Mouse (Mus musculus) cerebellum, adult 9-10 months (tissue): ENCODE data around the gene Prpf6.

Experiments used
- DNase-seq: peaks from one replicate; pipeline ENCODE4 v3.0.0; 2022

Prpf6 gene

DNA sequence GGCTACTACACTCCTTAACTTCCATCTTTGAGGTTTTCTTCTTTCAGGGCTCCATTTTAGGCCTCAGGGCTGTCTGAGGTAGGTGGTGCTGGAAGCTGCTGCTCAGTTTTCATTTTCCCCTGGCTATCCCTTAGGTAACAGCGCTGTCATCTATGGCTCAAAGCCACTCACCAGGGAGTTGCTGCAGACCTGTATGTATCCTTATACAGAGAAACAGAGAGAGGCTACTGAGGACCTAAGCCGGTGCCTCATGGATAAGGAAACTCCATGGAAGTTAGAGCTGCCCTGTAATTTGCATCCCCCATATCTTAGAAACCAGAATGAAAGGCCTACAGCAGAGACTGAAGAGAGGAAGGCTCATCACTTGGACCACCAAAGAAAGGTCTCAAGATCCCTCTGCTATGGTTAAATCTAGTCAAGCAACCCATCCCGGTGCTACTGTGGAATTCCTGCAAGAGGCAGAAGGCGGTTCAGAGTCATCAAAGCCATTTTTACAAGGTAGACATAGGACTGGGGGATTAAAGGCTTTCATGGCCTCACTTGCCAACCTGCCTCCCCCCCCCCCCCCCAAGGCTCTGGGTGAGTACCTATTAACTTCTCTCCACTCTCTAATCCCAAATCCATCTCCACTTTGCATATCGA lies 11.4 kb upstream of the Prpf6 start:
- DNase-seq = peak; percentile 54

DNA sequence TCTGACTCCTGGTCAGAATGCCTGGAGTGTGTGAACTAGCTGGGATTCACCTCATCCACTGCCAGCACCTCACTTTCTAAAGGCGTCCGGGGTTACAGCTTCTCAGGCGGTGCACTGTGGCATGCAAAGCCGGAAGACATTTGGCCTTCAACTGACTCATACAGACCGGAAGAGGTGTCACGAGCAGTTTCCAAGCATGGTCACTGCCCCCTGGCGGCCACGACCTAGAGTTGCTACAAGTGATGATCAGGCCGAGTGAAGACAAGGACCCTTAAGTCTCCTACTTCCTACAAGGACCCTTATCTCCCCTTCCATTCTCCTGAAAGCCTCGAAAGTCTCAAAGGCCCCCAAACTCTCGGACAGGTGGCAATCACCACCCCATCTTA lies 10.7 kb upstream of the Prpf6 start:
- DNase-seq = peak; percentile 92

DNA sequence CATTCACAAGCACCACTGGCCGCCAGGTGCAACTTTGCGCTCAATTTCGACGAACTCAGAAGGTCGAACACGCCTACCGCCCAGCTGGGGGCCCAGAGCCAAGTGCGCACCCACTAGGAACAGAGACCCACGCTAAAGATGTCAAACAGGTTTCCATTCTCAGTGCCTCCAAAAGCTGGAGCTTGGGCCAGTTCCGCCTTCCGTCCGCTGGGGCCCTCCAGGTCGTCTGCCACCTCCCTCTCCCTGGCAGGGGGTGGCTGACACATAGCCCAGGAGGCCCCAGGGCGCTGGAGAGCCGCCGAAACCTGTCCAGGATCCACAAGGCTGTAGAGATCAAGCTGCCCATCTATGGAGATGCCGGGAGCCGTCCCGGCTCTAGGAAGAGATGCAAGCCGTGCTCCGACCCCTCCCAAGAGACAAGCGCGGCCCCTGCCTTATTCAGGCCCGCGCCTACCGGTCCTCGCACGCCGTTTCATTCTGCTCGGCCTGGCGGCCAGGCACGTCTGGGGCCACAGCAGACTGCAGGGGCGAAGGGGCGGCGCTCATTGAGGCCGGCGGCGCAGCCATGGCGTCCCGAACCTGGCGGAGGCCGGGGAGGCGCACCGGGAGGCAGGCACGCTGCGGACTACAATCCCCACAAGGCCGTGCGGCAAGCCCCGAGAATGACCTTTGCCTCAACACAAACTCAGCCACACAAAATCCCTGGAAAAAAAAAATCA lies 10.1 kb upstream of the Prpf6 start:
- peak; percentile 87 for DNase-seq

DNA sequence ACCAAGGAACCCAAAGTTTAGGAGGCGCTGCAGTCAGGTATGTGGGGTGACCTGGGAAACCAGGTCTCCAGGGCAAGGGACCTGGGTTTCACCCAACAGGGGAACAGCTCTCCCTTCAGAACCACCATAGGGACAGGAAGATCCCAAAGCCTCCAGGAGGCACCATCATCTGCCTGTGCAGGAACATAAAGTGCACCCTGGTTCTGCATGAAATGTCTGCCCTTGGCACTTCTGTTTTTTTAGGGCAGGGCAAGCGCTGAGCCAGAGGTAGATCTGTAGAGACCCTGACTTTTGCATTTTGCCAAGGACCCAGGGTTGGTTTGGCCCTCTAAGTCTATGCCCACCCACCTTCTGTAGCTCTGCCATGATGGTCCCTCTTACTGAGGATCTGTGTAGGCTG lies 9.3 kb upstream of the Prpf6 start:
- no peak for DNase-seq

DNA sequence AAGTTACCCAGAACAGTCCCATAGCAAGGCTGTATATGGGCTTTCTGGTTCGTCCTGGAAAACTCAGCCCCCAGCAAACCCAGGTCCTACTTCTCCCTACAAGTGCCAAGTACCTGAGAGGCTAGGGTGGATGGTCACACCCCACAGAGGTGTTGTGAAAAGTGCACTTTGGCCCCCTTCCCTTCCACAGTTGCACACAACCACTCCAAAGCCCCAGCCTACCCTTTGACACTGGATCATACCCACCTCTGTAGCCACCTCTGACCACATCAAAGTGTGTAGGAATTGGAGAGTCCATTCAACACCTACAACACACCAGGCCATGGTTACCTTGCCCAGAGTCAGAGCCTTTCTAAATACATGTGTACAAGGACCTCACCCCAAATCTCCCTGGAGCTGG lies 8.7 kb upstream of the Prpf6 start:
- peak; percentile 41 for DNase-seq

DNA sequence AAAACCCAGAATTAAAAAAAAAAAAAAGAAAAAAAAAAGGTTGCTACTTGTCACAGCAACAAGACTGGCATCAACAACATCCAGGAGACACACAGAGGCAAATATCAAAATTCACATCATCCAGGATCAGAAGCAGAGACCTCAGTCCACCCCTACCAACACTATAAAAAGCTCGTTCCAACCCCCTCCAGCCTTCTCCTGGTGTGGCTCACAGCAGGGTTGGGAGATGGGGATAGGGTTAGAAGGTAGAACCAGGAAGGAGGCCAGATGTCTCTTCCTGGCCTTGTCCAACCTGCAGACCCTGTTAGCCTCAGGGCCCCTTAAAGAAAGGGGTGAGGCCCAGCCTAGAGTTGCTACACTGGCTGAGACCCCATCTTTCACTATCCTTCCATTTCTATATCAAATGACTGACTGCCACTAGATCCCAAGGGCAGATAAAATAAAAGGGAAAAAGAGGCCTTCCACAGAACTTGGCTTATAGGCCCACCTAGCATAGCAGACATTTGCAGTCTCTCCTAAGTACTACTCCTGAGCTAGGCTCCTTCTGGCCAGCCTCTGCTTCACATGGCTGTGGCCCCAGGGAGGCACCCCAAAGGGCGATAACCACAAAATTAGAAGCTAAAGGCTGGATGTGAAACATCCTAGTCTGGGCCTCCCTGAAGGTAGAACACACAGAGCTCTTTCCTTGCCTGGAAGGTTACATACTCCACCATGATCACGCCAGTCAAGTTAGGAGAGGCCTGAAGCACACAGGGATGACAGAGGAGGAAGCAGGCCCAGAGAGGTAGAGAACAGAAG lies 8.0 kb upstream of the Prpf6 start:
- no peak for DNase-seq

DNA sequence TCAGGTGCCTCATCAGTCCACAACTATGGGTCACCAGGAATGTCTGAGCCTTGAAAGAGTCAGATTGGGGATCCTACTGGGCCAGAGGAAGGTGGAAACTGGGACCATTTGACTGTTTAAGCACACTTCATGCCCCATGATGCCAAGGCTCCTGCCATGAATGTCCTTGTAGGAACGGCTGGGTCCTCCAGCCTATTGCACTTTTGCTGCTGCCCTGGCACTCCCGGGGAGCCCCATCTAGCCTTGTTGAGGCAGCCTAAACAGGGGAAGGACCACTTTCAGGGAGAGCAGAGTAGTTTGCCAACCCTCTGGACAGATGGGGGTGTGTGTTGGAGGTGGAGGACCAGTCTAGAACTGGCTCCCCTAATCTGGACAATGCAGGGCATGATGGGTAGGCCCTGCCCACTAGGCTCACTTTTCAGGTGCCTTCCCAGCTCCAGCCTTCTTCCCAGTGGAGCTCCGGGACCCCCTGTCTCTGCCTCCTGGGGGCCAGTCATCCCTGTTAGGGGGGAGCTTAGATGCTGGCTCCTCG lies 7.2 kb upstream of the Prpf6 start, which contains the start of gene Uckl1:
Gene Uckl1, minus strand, starts transcription at position 482 of the 532 bp plus-strand sequence.
- no peak for DNase-seq

DNA sequence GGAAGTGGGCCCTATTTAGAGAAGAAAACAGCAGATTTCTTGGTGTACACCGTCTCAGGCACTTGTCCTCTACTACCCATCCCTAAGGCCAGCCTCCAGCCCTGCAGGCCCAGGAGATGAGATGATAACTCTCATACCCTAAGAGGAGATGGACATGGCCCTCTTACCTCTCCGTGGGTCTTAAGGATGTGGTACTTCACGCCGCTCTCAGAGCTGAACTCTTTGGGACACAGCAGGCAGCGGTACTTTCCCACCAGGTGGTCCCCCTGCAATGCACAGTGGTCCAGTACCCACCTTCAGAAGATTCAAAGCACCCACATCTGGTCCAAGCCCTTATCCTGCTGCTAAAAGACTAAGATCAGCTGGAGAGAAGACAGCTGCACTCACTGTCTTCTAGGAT lies 6.2 kb upstream of the Prpf6 start:
- no peak for DNase-seq

DNA sequence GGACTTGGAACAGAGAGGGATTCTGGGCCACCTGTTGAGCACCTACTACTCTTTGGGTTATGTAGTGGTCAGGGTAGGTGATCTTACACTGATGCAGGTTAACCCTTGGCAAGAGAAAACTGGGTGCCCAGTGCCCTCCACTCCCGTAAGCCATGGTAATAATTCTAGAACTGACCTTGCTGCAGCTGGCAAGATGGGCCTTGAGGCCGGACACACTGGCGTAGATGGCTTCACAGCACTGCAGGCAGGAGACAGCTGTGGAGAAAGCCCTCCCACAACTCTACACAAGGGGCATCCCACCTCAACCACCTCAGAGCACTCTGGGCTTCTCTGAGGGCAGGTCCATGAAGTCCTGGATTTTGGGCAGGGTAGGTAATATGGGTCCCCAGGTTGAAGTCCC lies 5.5 kb upstream of the Prpf6 start:
- no peak for DNase-seq

DNA sequence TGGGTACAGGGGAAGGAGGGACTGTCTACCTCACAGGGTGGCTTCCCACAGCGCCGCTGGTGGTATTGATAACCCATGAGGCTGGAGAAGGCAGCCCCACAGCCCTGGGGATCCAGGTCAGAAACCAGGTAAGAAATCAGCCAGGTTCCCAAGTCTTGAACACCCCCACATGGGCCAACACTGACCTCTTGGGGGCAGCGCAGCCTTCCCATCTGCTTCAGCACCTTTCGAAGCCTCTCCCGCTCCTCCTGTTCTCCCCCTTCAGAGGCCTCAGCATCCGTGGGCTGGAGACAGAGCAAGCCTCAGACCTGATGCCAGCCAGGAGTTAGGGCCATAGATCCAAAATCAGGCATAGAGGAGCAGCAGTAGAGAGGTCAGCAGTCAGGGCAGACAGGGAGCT lies 3.9 kb upstream of the Prpf6 start:
- DNase-seq = no peak

DNA sequence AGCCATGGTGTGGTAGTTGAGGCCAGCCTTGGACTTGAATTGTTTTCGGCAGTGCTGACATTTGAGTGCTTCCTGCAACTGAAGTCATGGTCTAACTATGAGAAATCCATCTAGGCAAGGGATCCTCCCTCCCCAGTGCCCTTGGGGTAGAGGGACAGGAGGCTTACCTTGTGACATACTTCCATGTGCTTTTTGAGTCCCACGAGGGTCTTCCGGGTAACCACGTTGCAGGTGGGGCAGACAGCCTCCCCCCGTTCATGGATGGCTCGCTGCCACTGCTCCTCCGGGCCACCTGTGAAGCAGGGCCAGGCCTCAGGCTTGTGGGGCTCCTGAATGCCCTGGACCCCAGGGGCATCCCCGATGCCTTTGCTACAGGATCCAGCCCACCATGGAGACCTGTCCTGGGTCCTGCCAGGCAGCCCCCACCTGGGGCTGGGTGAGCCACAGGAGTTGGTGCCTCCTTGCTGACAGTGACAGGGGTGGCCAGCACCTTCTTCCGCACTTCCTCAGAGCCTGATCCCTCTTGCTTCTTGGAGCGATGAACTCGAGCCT lies 3.4 kb upstream of the Prpf6 start:
- DNase-seq = peak; percentile 44

DNA sequence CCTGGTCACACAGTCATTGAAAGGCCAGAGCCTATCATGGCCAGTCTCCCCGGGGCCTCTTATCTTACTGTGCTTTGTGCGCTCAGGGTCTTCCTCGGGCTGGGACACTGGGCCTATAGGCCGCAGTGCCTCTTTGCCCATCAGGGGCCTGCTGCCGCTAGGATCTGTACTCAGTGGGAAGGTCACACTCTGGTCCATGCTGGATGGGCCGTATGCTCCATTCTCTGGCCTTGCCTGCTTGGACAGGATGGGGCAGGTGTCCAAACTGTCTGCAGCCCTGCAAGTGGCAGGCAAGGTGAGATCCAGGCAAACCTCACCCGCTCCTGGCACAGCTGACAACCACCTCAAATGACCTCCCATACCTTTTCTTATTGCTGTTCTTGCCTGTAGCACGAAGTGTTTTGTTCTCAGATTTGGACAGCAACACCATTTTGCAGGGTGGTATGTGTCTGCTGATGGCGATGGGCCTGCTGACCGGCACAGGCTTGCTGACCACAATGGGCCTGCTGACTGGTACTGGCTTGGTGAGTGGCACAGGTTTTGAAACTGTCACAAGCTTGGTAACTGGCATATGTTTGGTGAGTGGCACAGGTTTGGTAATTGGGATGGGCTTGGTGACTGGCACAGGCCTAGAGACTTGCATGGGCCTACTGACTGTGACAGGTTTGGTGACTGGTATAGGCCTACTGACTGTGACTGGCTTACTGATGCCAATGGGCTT lies 2.5 kb upstream of the Prpf6 start:
- DNase-seq = peak; percentile 64

DNA sequence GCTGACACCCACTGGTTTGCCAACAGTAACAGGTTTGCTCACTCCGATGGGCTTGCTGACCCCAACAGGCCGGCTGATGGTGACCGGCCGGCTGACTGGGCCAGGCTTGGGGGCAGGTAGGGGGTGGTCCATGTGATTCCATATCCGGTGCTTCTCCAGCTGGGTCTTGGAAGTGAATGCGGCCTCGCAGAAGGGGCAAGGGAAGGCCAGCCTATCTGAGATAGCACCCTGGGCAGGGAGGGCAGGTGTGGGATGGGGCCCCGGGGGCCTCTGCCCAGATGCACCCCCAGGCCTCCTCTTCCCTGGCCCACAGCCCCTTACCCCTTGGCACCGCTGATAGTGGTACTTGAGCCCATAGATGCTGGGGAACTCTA lies 1.9 kb upstream of the Prpf6 start:
- DNase-seq = peak; percentile 37

DNA sequence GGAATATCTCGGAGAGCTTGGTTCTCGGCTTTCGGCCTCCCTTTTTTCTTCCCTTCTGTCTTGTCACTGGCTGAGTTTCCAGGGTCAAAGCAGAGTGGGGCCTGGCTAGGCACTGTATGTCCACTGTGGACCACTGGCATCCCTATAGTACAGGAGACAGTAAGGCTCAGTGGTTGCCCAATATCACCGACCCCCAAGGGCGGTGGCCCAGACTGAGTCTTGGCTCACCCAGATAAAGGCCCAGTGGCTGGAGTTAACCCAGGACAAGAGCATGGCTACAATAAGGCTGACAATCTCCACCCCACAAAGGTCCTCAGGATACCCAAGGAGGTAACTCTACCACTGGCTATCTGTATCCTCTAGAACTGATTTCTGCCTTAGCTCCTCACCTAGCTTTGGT lies 1.2 kb upstream of the Prpf6 start:
- DNase-seq = peak; percentile 39

DNA sequence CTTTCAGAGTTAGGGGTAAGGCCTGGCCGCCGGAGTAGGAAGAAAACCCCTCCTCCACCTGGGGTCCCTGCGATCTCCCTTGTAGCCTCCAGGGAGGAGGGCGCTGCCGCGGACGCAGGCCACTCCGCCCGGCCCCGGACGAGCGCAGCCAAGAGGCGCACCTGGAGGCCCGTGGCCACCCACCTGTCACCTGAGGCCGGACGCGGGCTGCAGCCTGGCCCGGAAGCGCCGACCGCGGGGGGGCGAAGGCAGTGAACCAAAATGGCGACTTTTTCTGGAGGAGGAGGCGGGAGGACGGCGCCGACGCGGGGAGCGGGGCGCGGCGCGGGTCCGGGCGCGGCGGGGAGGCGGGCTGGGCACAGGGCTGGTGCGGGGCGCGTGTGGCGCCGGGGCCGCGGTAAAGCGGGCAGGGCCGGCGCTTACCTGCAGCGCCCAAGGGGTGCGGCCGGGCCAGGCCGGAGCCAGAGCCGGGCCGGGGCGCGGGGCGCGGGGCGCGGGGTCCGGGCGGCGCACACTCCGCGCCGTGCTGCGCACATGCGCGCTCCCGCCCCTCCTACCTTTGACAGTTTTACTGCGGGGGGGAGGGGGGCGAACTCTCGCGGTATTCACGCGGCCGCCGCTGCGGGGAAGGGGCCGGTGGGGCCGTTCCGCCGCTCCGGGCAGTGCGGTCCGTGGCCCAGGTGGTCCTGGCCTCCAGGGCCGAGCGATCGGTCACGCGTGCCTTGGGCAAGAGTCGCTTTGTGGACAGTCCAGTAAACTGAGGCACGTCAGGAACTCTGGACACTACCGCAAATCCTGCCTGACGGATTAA lies 768 bp downstream of the Prpf6 start, which contains the start of gene Zfp512b:
Gene Zfp512b, minus strand, starts transcription at position 573 of the 811 bp plus-strand sequence.
- DNase-seq = peak; percentile 82

DNA sequence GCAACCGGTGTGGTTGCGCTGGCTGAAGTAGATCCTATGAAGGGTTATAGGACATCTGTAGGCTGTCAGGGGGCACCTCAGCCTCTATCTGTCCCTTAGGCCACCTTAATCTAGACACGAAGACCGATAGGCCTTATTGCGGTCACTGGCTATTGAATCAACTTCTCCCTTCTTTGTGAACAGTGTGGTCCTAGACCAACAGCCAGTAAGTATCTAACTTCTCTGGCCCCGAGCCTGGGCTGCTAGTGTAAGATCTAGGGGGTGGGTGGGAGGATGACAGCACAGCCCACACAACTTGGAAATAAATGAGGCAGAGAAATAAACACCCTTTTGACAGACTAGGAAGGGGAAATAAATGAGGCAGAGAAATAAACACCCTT lies 1.4 kb downstream of the Prpf6 start:
- peak; percentile 61 for DNase-seq

DNA sequence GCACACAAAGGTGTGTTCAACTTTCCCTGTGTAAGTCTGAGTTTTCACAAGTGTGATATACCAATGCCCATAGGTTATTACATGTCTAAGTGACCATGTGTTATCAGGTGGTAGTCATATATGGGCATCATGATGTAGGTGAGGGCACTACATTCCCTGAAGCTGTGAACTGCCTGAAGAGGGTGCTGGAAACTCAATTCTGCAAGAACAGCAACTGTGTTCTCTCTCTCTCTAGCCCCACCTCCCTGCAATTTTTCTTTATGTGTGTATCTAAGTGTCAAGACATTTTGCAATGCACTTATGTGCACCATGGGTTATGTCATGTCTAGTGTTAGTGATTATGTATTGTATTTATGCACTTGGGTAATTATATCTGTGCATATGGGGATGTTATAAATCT lies 2.3 kb downstream of the Prpf6 start:
- DNase-seq = peak; percentile 38

DNA sequence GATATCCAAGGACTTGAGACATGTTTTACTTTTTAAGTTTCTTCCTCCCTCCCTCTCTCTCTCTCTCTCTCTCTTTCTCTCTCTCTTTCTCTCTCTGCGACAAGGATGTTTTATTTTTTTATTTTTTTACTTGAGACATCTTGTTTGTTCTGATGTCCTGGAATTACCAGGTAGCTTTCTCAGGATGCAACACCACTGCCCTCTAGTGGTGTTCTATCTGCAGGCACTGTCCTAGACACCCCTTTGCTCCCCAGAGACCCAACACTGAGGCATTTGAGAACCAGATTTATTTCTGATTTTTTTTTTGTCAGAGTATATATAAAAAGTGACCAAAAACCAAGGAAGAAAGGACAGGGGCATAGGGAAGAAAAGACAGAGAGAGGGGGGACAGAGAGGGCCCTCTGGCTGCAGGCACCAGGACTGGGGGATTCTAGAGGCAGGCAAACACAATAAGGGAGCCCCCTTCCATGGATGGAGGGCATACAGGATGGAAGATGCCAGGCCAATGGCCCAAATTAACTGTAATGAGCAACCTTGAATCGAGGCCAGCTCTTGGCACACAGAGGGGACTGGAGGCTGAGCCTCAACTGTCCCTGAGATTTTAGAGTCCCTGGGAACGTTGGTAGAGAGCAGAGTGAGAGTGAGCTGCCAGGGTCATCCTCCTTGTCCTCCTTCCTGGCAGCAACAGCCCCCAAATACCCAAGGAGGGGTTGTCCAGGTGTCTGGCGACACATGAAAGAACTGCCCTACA lies 3.5 kb downstream of the Prpf6 start:
- DNase-seq = peak; percentile 86

DNA sequence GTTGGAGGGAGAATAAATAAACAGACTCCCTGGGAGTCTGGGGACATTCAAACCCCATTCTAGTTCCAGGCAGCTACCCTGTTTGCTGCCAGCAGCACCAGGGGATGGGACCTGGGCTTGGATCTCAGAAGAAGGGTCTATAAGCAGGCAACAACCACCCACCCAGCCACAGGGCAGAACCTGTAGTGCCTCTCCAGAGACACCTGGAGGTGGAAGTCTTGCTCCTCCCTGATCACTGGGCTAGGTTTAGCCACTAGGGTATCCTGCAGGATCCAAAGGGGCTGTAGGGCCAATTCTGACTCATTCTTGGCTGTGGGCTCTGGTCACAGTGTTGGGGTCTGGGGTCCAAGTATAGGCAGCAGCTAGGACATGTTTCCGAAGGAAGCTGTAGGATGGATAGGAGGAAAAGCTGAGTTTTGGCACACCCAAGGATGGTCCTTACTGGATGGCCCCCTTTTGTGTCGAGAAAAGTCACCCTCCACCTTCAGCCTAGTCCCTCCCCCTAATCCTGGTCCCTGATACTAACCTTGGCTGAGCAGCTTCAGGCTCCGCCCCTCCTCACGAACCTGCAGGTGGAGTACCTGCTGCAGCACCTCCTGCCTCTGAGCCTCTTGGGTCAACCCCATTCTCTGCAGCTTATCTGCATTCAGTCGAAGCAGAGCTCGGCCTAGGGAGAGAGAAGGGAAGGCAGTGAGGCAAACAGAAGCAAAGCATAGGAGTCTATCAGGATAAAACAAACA lies 4.7 kb downstream of the Prpf6 start:
- DNase-seq = peak; percentile 54

DNA sequence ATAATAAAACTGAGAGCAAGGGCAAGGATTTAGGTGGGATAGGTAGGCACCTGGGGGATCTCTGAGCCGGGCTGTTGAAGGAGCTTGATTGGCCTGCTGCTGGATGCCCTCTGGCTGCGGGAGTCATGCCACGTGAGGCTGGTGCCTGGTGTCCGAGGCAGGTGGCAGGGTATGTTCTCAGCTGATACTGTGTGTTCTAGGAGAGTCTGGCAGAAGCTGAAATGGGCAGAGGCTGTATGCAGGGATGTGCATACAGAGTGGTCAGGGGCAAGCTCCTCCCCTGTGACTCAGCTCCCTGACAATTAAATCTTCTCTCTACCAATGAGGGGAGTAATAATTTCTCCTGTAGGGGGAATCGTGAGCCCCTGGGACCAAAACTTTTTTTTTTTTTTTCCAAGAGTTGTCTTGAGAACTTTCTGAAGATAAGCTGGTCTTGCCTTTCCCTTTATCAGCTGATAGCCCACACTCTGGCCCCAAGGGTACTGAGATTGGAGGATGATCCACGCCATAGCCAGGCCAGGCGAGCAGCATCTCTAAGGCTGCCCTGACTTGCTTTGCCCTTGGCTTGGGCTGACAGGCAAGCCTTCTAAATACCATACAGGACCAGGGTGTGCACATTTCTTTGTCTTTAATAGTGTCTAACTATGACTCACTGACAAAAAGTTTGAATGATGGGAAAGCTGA lies 5.9 kb downstream of the Prpf6 start:
- peak; percentile 49 for DNase-seq
